Mouse (Mus musculus) kidney, embryonic 15.5 days (tissue): ENCODE data around the gene Tssc4. TPM values are rescaled to one million over a fixed set of nuclear protein-coding genes. Genes with fewer than 3 reads are reported as not detected.

Source experiments
- ATAC-seq: fragments of 200-750 bp; cut with Nextera tagmentation; replicated peaks from 2 replicates; pipeline ENCODE4 v1.8.0; 2017; ENCODE audit warnings: moderate TSS enrichment; ENCODE audit not compliant: low FRiP score
- H3K27ac ChIP-seq: fragments of 300-500 bp; sonication (generic); 2 replicates; pipeline ENCODE4 v1.5.1; 2015; ENCODE audit warnings: mild to moderate bottlenecking, inconsistent platforms
- H3K27me3 ChIP-seq: fragments of 300-500 bp; sonication (generic); 2 replicates; pipeline ENCODE4 v1.6.1; 2015; ENCODE audit warnings: inconsistent platforms
- H3K36me3 ChIP-seq: fragments of 300-500 bp; sonication (generic); 2 replicates; pipeline ENCODE4 v1.6.1; 2015; ENCODE audit warnings: inconsistent platforms
- H3K4me1 ChIP-seq: fragments of 300-500 bp; sonication (generic); 2 replicates; pipeline ENCODE4 v1.6.1; 2015; ENCODE audit warnings: inconsistent platforms
- H3K4me2 ChIP-seq: fragments of 300-500 bp; sonication (generic); 2 replicates; pipeline ENCODE4 v1.6.1; 2015; ENCODE audit warnings: moderate library complexity, mild to moderate bottlenecking, inconsistent platforms
- H3K4me3 ChIP-seq: fragments of 300-500 bp; sonication (generic); replicated peaks from 2 replicates; pipeline ENCODE4 v1.5.1; 2015; ENCODE audit warnings: mild to moderate bottlenecking, inconsistent platforms
- H3K9ac ChIP-seq: fragments of 300-500 bp; sonication (generic); 2 replicates; pipeline ENCODE4 v1.6.1; 2015; ENCODE audit warnings: mild to moderate bottlenecking, inconsistent platforms
- H3K9me3 ChIP-seq: fragments of 300-500 bp; sonication (generic); replicated peaks from 2 replicates; pipeline ENCODE4 v1.6.1; 2016; ENCODE audit warnings: inconsistent platforms
- WGBS: fragments of 180-500 bp; shearing (Covaris S2); methylation state at CpG from one replicate; pipeline ENCODE4 v1.1.7; 2015; ENCODE audit warnings: mixed read lengths; 5-methylcytosine and 5-hydroxymethylcytosine counted together
- polyA plus RNA-seq: library from polyadenylated mRNA; unstranded; fragments of >200 nt; fragmentation: Nextera tagmentation; extraction: Ambion mirVana; gene quantifications from 2 replicates; pipeline ENCODE4 v1.2.1, GENCODE M21; 2015

The Tssc4 gene
- polyA plus RNA-seq, 1 experiment from 2014 or later, result 105 TPM

- H3K4me3 ChIP-seq, result no peak overlapping the region
- WGBS, result 44% methylated on average over 1 of the region's 1 CpGs
- H3K4me2 ChIP-seq, result no peak overlapping the region
- ATAC-seq, result no peak
- no peaks in the 10 kb centered on the region for H3K9me3 ChIP-seq
- H3K4me1 ChIP-seq, result peaks cover 23% of the 10 kb centered on the region
- peaks cover 15% of the 10 kb centered on the region for H3K36me3 ChIP-seq
- no peak overlapping the region for H3K27ac ChIP-seq
- no peak overlapping the region for H3K9ac ChIP-seq
- no peaks in the 10 kb centered on the region for H3K27me3 ChIP-seq
These were observed 4.0 kb downstream of the Tssc4 start for GRCm38 (mm10) chr7:143073086-143073485.

GRCm38 (mm10) chr7:143075394-143075793 lies 6.3 kb downstream of the Tssc4 start:
- peaks cover 11% of the 10 kb centered on the region; the same call in 1 of the 2 replicates for H3K36me3 ChIP-seq
- no peak overlapping the region for H3K4me2 ChIP-seq
- WGBS, result 72% methylated on average over 5 of the region's 5 CpGs
- no peaks in the 10 kb centered on the region for H3K27me3 ChIP-seq
- peaks cover 10% of the 10 kb centered on the region for H3K4me1 ChIP-seq
- H3K4me3 ChIP-seq, result no peak overlapping the region
- no peaks in the 10 kb centered on the region for H3K9me3 ChIP-seq
- H3K27ac ChIP-seq, result no peak overlapping the region
- H3K9ac ChIP-seq, result no peak overlapping the region
- no peak for ATAC-seq

GRCm38 (mm10) chr7:143077351-143077750 lies 8.3 kb downstream of the Tssc4 start:
- Histone ChIP-seq H3K4me2 (no peak overlapping the region), H3K27ac (no peak overlapping the region), H3K9me3 (no peaks in the 10 kb centered on the region), H3K9ac (no peak overlapping the region), H3K4me3 (no peak overlapping the region), H3K27me3 (no peaks in the 10 kb centered on the region), H3K36me3 (no peaks in the 10 kb centered on the region), H3K4me1 (no peaks in the 10 kb centered on the region)
- no peak for ATAC-seq
- WGBS, result 76% methylated on average over 2 of the region's 2 CpGs

- ATAC-seq, result no peak
- no peak overlapping the region for H3K27ac ChIP-seq
- no peak overlapping the region for H3K9ac ChIP-seq
- no peaks in the 10 kb centered on the region for H3K27me3 ChIP-seq
- no peak overlapping the region for H3K4me2 ChIP-seq
- H3K4me1 ChIP-seq, result peaks cover 7% of the 10 kb centered on the region
- H3K9me3 ChIP-seq, result no peaks in the 10 kb centered on the region
- no peak overlapping the region for H3K4me3 ChIP-seq
- 68% methylated on average over 6 of the region's 6 CpGs for WGBS
- H3K36me3 ChIP-seq, result no peaks in the 10 kb centered on the region
These were observed 13.0 kb downstream of the Tssc4 start for GRCm38 (mm10) chr7:143082024-143082423.

- Histone ChIP-seq H3K36me3 (no peaks in the 10 kb centered on the region), H3K4me1 (peaks cover 18% of the 10 kb centered on the region), H3K27me3 (no peaks in the 10 kb centered on the region), H3K27ac (no peak overlapping the region), H3K4me3 (no peak overlapping the region), H3K9me3 (no peaks in the 10 kb centered on the region), H3K4me2 (no peak overlapping the region), H3K9ac (no peak overlapping the region)
- 89% methylated on average over 2 of the region's 2 CpGs for WGBS
- no peak for ATAC-seq
These were observed 14.7 kb downstream of the Tssc4 start for GRCm38 (mm10) chr7:143083708-143084107.

GRCm38 (mm10) chr7:143086366-143086765 lies 17.3 kb downstream of the Tssc4 start:
- peak overlapping the region; percentile 74 for H3K27ac ChIP-seq
- WGBS, result 39% methylated on average over 2 of the region's 2 CpGs
- no peaks in the 10 kb centered on the region for H3K9me3 ChIP-seq
- peak overlapping the region; percentile 37 for H3K4me2 ChIP-seq
- H3K27me3 ChIP-seq, result no peaks in the 10 kb centered on the region
- no peak overlapping the region; the same call in 1 of the 2 replicates for H3K9ac ChIP-seq
- peaks cover 18% of the 10 kb centered on the region for H3K4me1 ChIP-seq
- peak overlapping the region; percentile 17 for H3K4me3 ChIP-seq
- ATAC-seq, result peak; percentile 47
- no peaks in the 10 kb centered on the region for H3K36me3 ChIP-seq

GRCm38 (mm10) chr7:143087070-143087579 lies 18.1 kb downstream of the Tssc4 start:
- H3K4me1 ChIP-seq, result peaks cover 18% of the 10 kb centered on the region
- H3K4me2 ChIP-seq, result peak overlapping the region; percentile 37
- no peaks in the 10 kb centered on the region for H3K9me3 ChIP-seq
- peak overlapping the region; percentile 17 for H3K4me3 ChIP-seq
- no peaks in the 10 kb centered on the region for H3K27me3 ChIP-seq
- H3K36me3 ChIP-seq, result no peaks in the 10 kb centered on the region
- H3K9ac ChIP-seq, result no peak overlapping the region; the same call in 1 of the 2 replicates
- peak overlapping the region; percentile 74 for H3K27ac ChIP-seq
- peak; percentile 83 for ATAC-seq
- 26% methylated on average over 4 of the region's 4 CpGs for WGBS

- Histone ChIP-seq H3K27me3 (no peaks in the 10 kb centered on the region), H3K9ac (no peak overlapping the region), H3K4me2 (no peak overlapping the region), H3K4me3 (no peak overlapping the region), H3K27ac (no peak overlapping the region), H3K9me3 (no peaks in the 10 kb centered on the region), H3K36me3 (no peaks in the 10 kb centered on the region), H3K4me1 (no peaks in the 10 kb centered on the region)
- 76% methylated on average over 3 of the region's 3 CpGs for WGBS
- ATAC-seq, result no peak
These were observed 24.8 kb downstream of the Tssc4 start for GRCm38 (mm10) chr7:143093847-143094246.

GRCm38 (mm10) chr7:143094592-143095553 lies 25.8 kb downstream of the Tssc4 start, which contains the start of gene Trpm5:
Trpm5 (minus strand) TSS chr7:143094642.
- Histone ChIP-seq H3K36me3 (no peaks in the 10 kb centered on the region), H3K9ac (no peak within 1 kb of the TSS), H3K4me3 (no peak within 1 kb of the TSS), H3K27ac (no peak within 1 kb of the TSS), H3K4me1 (no peaks in the 10 kb centered on the region), H3K27me3 (no peaks in the 10 kb centered on the region), H3K9me3 (no peaks in the 10 kb centered on the region), H3K4me2 (no peak within 1 kb of the TSS)
- peak; percentile 41; the same call in 1 of the 2 replicates for ATAC-seq
- WGBS, result 41% methylated on average over 10 of the region's 10 CpGs

- no peak for ATAC-seq
- H3K27me3 ChIP-seq, result peaks cover 4% of the 10 kb centered on the region; the same call in 1 of the 2 replicates
- H3K4me3 ChIP-seq, result no peak overlapping the region
- H3K4me2 ChIP-seq, result no peak overlapping the region
- no peaks in the 10 kb centered on the region for H3K36me3 ChIP-seq
- WGBS, result 64% methylated on average over 1 of the region's 1 CpGs
- no peak overlapping the region for H3K27ac ChIP-seq
- no peaks in the 10 kb centered on the region for H3K9me3 ChIP-seq
- H3K4me1 ChIP-seq, result no peaks in the 10 kb centered on the region
- H3K9ac ChIP-seq, result no peak overlapping the region
These were observed 26.5 kb downstream of the Tssc4 start for GRCm38 (mm10) chr7:143095554-143095907.

- H3K27me3 ChIP-seq, result peaks cover 23% of the 10 kb centered on the region
These were observed 31.7 kb downstream of the Tssc4 start for GRCm38 (mm10) chr7:143100759-143101158.

GRCm38 (mm10) chr7:143105258-143105897 lies 36.3 kb downstream of the Tssc4 start:
- ATAC-seq, result no peak
- Histone ChIP-seq H3K27ac (peak overlapping the region; percentile 25; the same call in 1 of the 2 replicates), H3K4me2 (no peak overlapping the region), H3K9me3 (no peaks in the 10 kb centered on the region), H3K27me3 (peaks cover 56% of the 10 kb centered on the region), H3K4me1 (peaks cover 36% of the 10 kb centered on the region), H3K4me3 (no peak overlapping the region), H3K9ac (no peak overlapping the region), H3K36me3 (no peaks in the 10 kb centered on the region)
- 61% methylated on average over 11 of the region's 11 CpGs for WGBS

More at GRCm38 (mm10) chr7:143100759-143101158, 31.7 kb downstream of the Tssc4 start:
- Histone ChIP-seq H3K4me2 (no peak overlapping the region), H3K9me3 (no peaks in the 10 kb centered on the region), H3K36me3 (no peaks in the 10 kb centered on the region), H3K9ac (no peak overlapping the region), H3K27ac (no peak overlapping the region), H3K4me3 (no peak overlapping the region), H3K4me1 (no peaks in the 10 kb centered on the region)
- no peak for ATAC-seq
- 69% methylated on average over 4 of the region's 4 CpGs for WGBS
